In genomic region chr16:73964366-73964926, GRCm38 (mm10) we compare ENCODE assay signal across 15 mouse cellular contexts.
"Had no signal": no experiment of that assay in that cellular context is flagged by ENCODE, and none has a peak within 500 bp of the region (broad histone marks: within the 10 kb centered on the region; RNA-seq: fewer than 3 reads in every experiment).

No protein-coding gene starts in this region.

- H3K27ac ChIP-seq: limb, embryonic 13.5 days; liver, embryonic 14.5 days; midbrain, embryonic 12.5 days; neural tube, embryonic 13.5 days; stomach, embryonic 15.5 days had no signal

- H3K27me3 ChIP-seq: limb, embryonic 13.5 days; midbrain, embryonic 12.5 days; neural tube, embryonic 13.5 days; stomach, embryonic 15.5 days had no signal

- H3K36me3 ChIP-seq: limb, embryonic 13.5 days; midbrain, embryonic 12.5 days; neural tube, embryonic 13.5 days; stomach, embryonic 15.5 days had no signal

- H3K4me3 ChIP-seq: limb, embryonic 13.5 days; midbrain, embryonic 12.5 days; neural tube, embryonic 13.5 days; stomach, embryonic 15.5 days had no signal

- ATAC-seq: midbrain, embryonic 16.5 days had no signal

- H3K9me3 ChIP-seq: limb, embryonic 13.5 days; midbrain, embryonic 12.5 days; neural tube, embryonic 13.5 days; stomach, embryonic 15.5 days had no signal

- DNase-seq: kidney, adult 11 months; kidney, postnatal 14 days; layer of hippocampus, adult 9-11 months; layer of hippocampus, postnatal 36 days; lung, adult 2 months; retina, postnatal 1 day; right cerebral cortex, postnatal 4 days; spleen, adult 18-20 months; thymus, postnatal 36 days had no signal

- H3K4me2 ChIP-seq: limb, embryonic 13.5 days; midbrain, embryonic 12.5 days; neural tube, embryonic 13.5 days; stomach, embryonic 15.5 days had no signal

- H3K4me1 ChIP-seq: midbrain, embryonic 12.5 days; stomach, embryonic 15.5 days had no signal

- H3K9ac ChIP-seq: limb, embryonic 13.5 days; liver, embryonic 14.5 days; midbrain, embryonic 12.5 days; neural tube, embryonic 13.5 days; stomach, embryonic 15.5 days had no signal
